Mouse (Mus musculus) liver, adult 2 months (tissue): ENCODE results near the gene Meioc. TPM values are rescaled to one million over a fixed set of nuclear protein-coding genes. Genes with fewer than 3 reads are reported as not detected.

ENCODE experiments used
- DNase-seq: peaks from one replicate; pipeline ENCODE4 v3.0.0-alpha.2; 2011; ENCODE audit warnings: low read depth, low spot score; ENCODE audit errors: extremely low read depth
- H3K27ac ChIP-seq: fragments of 200-500 bp; replicated peaks from 2 replicates; pipeline ENCODE4 v1.5.1; 2012; ENCODE audit warnings: low read depth, mild to moderate bottlenecking, control low read depth, inconsistent platforms, low read length; ENCODE audit not compliant: insufficient read depth
- H3K27me3 ChIP-seq: fragments of 200-500 bp; 2 replicates; pipeline ENCODE4 v1.6.1; 2012; ENCODE audit warnings: mild to moderate bottlenecking, moderate library complexity, low read length, inconsistent platforms; ENCODE audit not compliant: control insufficient read depth, insufficient read depth
- H3K36me3 ChIP-seq: fragments of 200-500 bp; 2 replicates; pipeline ENCODE4 v1.6.1; 2012; ENCODE audit warnings: low read length, inconsistent platforms; ENCODE audit not compliant: control insufficient read depth, insufficient read depth
- H3K4me1 ChIP-seq: fragments of 200-500 bp; 2 replicates; pipeline ENCODE4 v1.6.1; 2011; ENCODE audit warnings: low read length; ENCODE audit not compliant: control insufficient read depth, insufficient read depth
- H3K4me3 ChIP-seq: fragments of 200-500 bp; 2 replicates; pipeline ENCODE4 v1.5.1; 2011; ENCODE audit warnings: low read depth, mild to moderate bottlenecking, control low read depth, low read length, moderate library complexity; ENCODE audit not compliant: insufficient read depth
- H3K79me2 ChIP-seq: fragments of 200-500 bp; 2 replicates; pipeline ENCODE4 v1.6.1; 2012; ENCODE audit warnings: inconsistent platforms, mild to moderate bottlenecking, low read length, moderate library complexity; ENCODE audit not compliant: control insufficient read depth, insufficient read depth
- H3K9ac ChIP-seq: fragments of 200-500 bp; 2 replicates; pipeline ENCODE4 v1.6.1; 2012; ENCODE audit warnings: low read depth, mild to moderate bottlenecking, control low read depth, inconsistent platforms, low read length
- CTCF ChIP-seq: fragments of 200-500 bp; IDR thresholded peaks from 2 replicates; pipeline ENCODE4 v1.5.1; 2011; ENCODE audit warnings: low read depth, low read length, control low read depth
- POLR2A ChIP-seq: fragments of 200-500 bp; IDR thresholded peaks from 2 replicates; pipeline ENCODE4 v1.6.1; 2011; ENCODE audit warnings: low read length, control low read depth; ENCODE audit not compliant: insufficient read depth; ENCODE audit errors: extremely low read depth
- WGBS: fragments of 180-500 bp; shearing (Covaris S2); methylation state at CpG from one replicate; pipeline ENCODE4 v1.1.7; 2018; 5-methylcytosine and 5-hydroxymethylcytosine counted together
- polyA plus RNA-seq: library from polyadenylated mRNA; depleted of rRNA; stranded (reverse); fragments of >200 nt; gene quantifications from 2 replicates; pipeline ENCODE4 v1.2.3, GENCODE M21; 2012
- total RNA-seq: library from RNA; depleted of rRNA; stranded (reverse); fragments of >200 nt; gene quantifications from 2 replicates; pipeline ENCODE4 v1.2.3, GENCODE M21; 2014

The Meioc gene
- total and polyA plus RNA-seq, 2 experiments = not detected

DNA sequence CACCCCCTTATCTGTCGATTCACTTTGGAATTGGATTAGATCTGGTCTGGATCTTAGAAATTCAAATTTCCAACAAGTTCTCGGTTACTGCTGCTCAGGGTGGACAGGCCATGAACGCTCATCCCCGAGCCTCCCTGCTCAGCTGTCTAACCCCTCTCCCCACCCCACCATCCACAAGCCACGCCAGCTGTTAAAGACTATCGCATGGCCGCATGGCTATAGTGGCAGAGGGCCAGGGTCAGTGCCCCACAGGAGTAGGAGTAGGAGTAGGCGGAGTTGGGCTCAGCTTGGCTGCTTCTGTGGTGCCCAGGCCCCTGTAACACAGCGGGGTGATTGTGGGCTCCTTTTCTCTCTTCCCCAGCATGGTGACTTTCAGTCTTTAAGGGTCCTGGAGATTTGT, 35.0 kb upstream of the Meioc start:
- Histone ChIP-seq H3K4me1 (no peaks in the 10 kb centered on the region), H3K36me3 (no peaks in the 10 kb centered on the region), H3K4me3 (no peak overlapping the region), H3K27ac (no peak overlapping the region), H3K9ac (no peak overlapping the region), H3K27me3 (no peaks in the 10 kb centered on the region), H3K79me2 (no peaks in the 10 kb centered on the region)
- WGBS = 82% methylated on average over 9 of the region's 9 CpGs
- DNase-seq = no peak
- TF ChIP-seq CTCF = no peak
- no peak for TF ChIP-seq POLR2A

DNA sequence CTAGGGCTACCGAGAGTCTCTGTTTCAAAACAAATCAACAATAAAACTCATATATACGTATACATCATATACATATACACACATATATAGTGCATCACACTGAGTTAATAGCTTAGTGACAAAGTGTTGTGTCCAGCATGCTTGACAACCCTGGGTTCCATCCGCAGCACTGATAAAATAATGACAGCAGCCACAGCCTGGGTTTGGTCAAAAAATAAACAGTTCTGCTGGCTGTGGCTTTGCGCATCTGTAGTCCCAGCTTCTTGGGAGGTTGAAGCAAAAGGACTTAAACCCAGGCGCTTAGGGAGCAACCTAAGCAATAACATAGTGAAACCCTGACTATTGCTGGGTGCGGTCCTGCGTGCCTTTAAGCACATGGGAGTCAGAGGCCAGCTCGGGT, 34.1 kb upstream of the Meioc start:
- H3K27ac ChIP-seq = no peak overlapping the region
- DNase-seq = no peak
- no peaks in the 10 kb centered on the region for H3K79me2 ChIP-seq
- no peaks in the 10 kb centered on the region for H3K4me1 ChIP-seq
- no peaks in the 10 kb centered on the region for H3K27me3 ChIP-seq
- TF ChIP-seq POLR2A = no peak
- TF ChIP-seq CTCF = no peak
- H3K9ac ChIP-seq = no peak overlapping the region
- 77% methylated on average over 8 of the region's 8 CpGs for WGBS
- no peaks in the 10 kb centered on the region for H3K36me3 ChIP-seq
- H3K4me3 ChIP-seq = no peak overlapping the region

DNA sequence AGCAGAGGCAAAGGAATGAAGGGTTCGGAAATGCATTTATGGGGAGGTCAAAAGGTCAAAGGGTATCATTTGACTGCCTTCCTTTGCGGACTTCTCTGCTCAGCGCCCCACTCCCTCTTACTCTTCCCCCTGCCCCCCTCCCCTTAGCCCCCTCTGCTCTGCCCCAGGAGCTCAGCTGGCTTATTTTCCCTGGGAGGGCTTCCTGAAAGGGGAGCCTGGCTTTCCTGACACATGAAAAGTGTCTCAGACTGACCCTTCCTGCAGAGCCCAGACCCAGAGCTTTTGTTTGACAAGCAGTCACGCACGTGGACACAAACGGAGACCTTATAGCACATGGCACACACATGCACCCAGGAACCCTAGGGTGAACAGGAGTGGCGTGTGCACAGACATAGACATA, 32.8 kb upstream of the Meioc start:
- no peaks in the 10 kb centered on the region for H3K4me1 ChIP-seq
- no peak overlapping the region for H3K4me3 ChIP-seq
- no peak for DNase-seq
- no peaks in the 10 kb centered on the region for H3K27me3 ChIP-seq
- H3K79me2 ChIP-seq = no peaks in the 10 kb centered on the region
- TF ChIP-seq POLR2A = no peak
- WGBS = 59% methylated on average over 7 of the region's 7 CpGs
- H3K9ac ChIP-seq = no peak overlapping the region
- no peaks in the 10 kb centered on the region for H3K36me3 ChIP-seq
- H3K27ac ChIP-seq = no peak overlapping the region

DNA sequence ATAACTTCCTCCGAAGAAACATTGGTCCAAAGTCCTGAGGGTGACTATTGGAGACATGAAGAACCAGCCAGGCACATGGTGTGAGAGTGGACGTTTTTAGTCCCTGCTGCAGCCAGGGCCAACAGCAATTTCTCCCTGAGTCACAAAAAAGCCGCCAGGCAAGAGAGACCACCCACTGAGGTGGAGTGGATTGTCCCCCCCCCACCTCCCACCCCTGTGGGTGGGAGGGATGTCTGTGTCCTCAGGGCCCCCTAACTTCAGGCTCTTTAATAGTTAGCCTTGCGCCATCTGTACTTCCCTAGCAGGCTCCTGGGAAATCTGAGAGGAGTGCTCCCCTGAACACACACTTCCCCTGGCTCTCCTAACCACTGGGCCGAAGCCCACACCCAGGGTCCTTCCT, 32.3 kb upstream of the Meioc start:
- H3K4me1 ChIP-seq = no peaks in the 10 kb centered on the region
- no peak overlapping the region for H3K9ac ChIP-seq
- WGBS = 85% methylated on average over 5 of the region's 5 CpGs
- H3K36me3 ChIP-seq = no peaks in the 10 kb centered on the region
- no peak overlapping the region for H3K4me3 ChIP-seq
- H3K27me3 ChIP-seq = no peaks in the 10 kb centered on the region
- no peak for DNase-seq
- no peaks in the 10 kb centered on the region for H3K79me2 ChIP-seq
- H3K27ac ChIP-seq = no peak overlapping the region
- TF ChIP-seq CTCF (no peak), POLR2A (no peak)

DNA sequence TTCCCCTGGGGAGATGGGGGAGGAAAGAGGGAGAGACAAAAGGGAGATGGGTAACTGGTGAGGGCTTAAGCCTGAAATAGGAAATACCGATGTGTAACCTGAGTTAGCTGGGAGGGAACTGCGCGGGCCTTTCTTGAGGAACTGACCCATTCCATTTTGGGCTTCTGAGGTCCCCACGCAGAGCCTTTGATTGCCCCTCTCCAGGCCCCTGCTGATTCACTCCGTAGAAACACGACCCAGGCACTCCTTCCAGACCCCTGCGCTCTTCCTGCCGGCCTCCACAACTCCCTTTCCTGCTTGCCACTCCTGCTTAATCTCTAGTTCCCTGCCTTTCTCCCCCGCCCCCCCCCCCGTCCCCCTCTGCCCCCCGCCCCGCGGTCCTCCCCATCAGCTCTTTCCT, 30.8 kb upstream of the Meioc start:
- WGBS = 27% methylated on average over 12 of the region's 13 CpGs
- Histone ChIP-seq H3K4me3 (no peak overlapping the region), H3K9ac (no peak overlapping the region), H3K27ac (no peak overlapping the region), H3K4me1 (no peaks in the 10 kb centered on the region), H3K27me3 (no peaks in the 10 kb centered on the region), H3K79me2 (no peaks in the 10 kb centered on the region), H3K36me3 (no peaks in the 10 kb centered on the region)
- TF ChIP-seq POLR2A (no peak), CTCF (no peak)
- DNase-seq = no peak

DNA sequence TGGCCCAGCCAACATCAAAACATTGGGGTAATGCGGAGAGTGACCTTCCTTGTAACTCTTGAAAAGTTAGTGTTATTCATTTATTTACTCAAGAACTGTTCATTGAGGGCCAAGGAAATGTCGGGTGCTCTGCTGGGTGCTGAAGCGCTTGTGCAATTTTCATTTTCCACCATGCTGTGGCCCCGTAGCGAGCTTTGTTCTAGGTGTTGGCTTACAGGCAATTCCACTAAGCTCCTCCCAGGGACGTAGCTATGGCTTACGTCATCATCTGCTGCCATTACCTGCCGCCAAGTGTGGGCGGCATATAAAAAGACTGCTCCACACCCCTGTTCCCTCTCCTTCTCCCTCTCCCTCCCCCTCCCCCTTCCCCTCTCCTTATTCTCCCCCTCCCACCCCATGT, 30.1 kb upstream of the Meioc start:
- Histone ChIP-seq H3K79me2 (no peaks in the 10 kb centered on the region), H3K4me1 (no peaks in the 10 kb centered on the region), H3K27me3 (no peaks in the 10 kb centered on the region), H3K36me3 (no peaks in the 10 kb centered on the region), H3K4me3 (no peak overlapping the region), H3K9ac (no peak overlapping the region), H3K27ac (no peak overlapping the region)
- DNase-seq = peak; percentile 8
- no peak for TF ChIP-seq POLR2A
- TF ChIP-seq CTCF = no peak
- WGBS = 24% methylated on average over 9 of the region's 9 CpGs

DNA sequence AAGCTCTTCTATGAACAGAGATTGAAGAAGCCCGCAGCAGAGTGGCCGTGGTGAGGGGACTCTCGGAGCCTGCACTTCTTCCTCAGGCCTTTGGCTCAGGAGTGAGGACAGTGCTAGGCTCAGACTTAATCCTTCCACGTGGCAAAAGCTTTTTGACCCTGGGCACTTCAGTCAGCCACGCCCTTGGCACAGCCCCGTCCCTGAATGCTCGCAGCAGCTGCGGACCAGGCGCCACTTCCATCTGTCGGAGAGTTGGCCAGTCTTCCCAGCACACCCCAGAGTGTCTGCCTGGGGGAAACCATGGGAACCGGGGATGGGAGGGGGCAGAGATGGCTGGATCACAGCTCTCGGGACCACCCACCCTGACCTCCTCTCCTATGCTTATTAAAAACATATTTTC, 26.6 kb upstream of the Meioc start:
- H3K4me3 ChIP-seq = no peak overlapping the region
- no peak overlapping the region for H3K27ac ChIP-seq
- TF ChIP-seq CTCF (no peak), POLR2A (no peak)
- no peak overlapping the region for H3K9ac ChIP-seq
- 75% methylated on average over 12 of the region's 12 CpGs for WGBS
- H3K36me3 ChIP-seq = no peaks in the 10 kb centered on the region
- H3K4me1 ChIP-seq = no peaks in the 10 kb centered on the region
- DNase-seq = no peak
- H3K27me3 ChIP-seq = no peaks in the 10 kb centered on the region
- no peaks in the 10 kb centered on the region for H3K79me2 ChIP-seq
